Mouse (Mus musculus) liver, embryonic 16.5 days (tissue): Measurements from ENCODE around the gene Hist1h2ae. TPM values are rescaled to one million over a fixed set of nuclear protein-coding genes. Genes with fewer than 3 reads are reported as not detected.
"Not testable (repeated sequence)": the region's sequence is repeated elsewhere in the genome, so short reads cannot be mapped to it uniquely, and the experiment has no call there.

Experiments
- ATAC-seq: fragments of 200-750 bp; cut with Nextera tagmentation; 2 replicates; pipeline ENCODE4 v1.8.0; 2017; ENCODE audit warnings: low read depth, mild to moderate bottlenecking, moderate number of reproducible peaks, moderate library complexity
- H3K27ac ChIP-seq: fragments of 300-500 bp; sonication (generic); 2 replicates; pipeline ENCODE4 v1.5.1; 2014; ENCODE audit warnings: mild to moderate bottlenecking, low read length
- H3K27me3 ChIP-seq: fragments of 300-500 bp; sonication (generic); 2 replicates; pipeline ENCODE4 v1.6.1; 2014; ENCODE audit warnings: low read depth, low read length, mixed read lengths; ENCODE audit not compliant: control insufficient read depth, insufficient read depth
- H3K36me3 ChIP-seq: fragments of 300-500 bp; sonication (generic); 2 replicates; pipeline ENCODE4 v1.6.1; 2014; ENCODE audit warnings: mild to moderate bottlenecking; ENCODE audit not compliant: control insufficient read depth, insufficient read depth
- H3K4me1 ChIP-seq: fragments of 300-500 bp; sonication (generic); 2 replicates; pipeline ENCODE4 v1.6.1; 2014; ENCODE audit warnings: low read depth, low read length, mixed read lengths; ENCODE audit not compliant: control insufficient read depth
- H3K4me2 ChIP-seq: fragments of 300-500 bp; sonication (generic); 2 replicates; pipeline ENCODE4 v1.6.1; 2014; ENCODE audit warnings: low read depth, low read length, mixed read lengths
- H3K4me3 ChIP-seq: fragments of 300-500 bp; sonication (generic); 2 replicates; pipeline ENCODE4 v1.5.1; 2014; ENCODE audit warnings: low read depth, mild to moderate bottlenecking, low read length
- H3K9ac ChIP-seq: fragments of 300-500 bp; sonication (generic); 2 replicates; pipeline ENCODE4 v1.6.1; 2014; ENCODE audit warnings: low read depth, low read length
- H3K9me3 ChIP-seq: fragments of 300-500 bp; sonication (generic); replicated peaks from 2 replicates; pipeline ENCODE4 v1.6.1; 2016; ENCODE audit warnings: low read length; ENCODE audit not compliant: control insufficient read depth
- WGBS: fragments of 180-500 bp; shearing (Covaris S2); extraction: QIAGEN DNeasy Blood & Tissue Kit; methylation state at CpG from one replicate; pipeline ENCODE4 v1.1.7; 2014; ENCODE audit not compliant: insufficient replicate concordance; 5-methylcytosine and 5-hydroxymethylcytosine counted together
- polyA plus RNA-seq: library from polyadenylated mRNA; unstranded; fragments of >200 nt; fragmentation: Nextera tagmentation; extraction: Ambion mirVana; gene quantifications from 2 replicates; pipeline ENCODE4 v1.2.1, GENCODE M21; 2015

Gene Hist1h2ae
- polyA plus RNA-seq, 1 experiment from 2014 or later: 63.6 TPM

- Histone ChIP-seq H3K36me3 (no peaks in the 10 kb centered on the region), H3K27ac (peak overlapping the region; percentile 51), H3K4me3 (no peak overlapping the region), H3K4me2 (0 out of 2 replicates have a peak overlapping the region, but pooled peaks have one; percentile 14), H3K27me3 (no peaks in the 10 kb centered on the region), H3K9me3 (no peaks in the 10 kb centered on the region), H3K4me1 (peaks cover 38% of the 10 kb centered on the region), H3K9ac (peak overlapping the region; percentile 30; the same call in 1 of the 2 replicates)
- 5% methylated on average over 9 of the region's 9 CpGs for WGBS
- no peak for ATAC-seq
Measured at GRCm38 (mm10) chr13:23597957-23598356, 26.9 kb upstream of the Hist1h2ae start.

- Histone ChIP-seq H3K27ac (peak overlapping the region; percentile 93), H3K36me3 (no peaks in the 10 kb centered on the region), H3K27me3 (no peaks in the 10 kb centered on the region), H3K9me3 (no peaks in the 10 kb centered on the region), H3K4me2 (peak overlapping the region; percentile 46), H3K4me3 (peak overlapping the region; percentile 9; the same call in 1 of the 2 replicates), H3K4me1 (peaks cover 40% of the 10 kb centered on the region), H3K9ac (peak overlapping the region; percentile 54)
- WGBS: 27% methylated on average over 7 of the region's 7 CpGs
- ATAC-seq: peak; percentile 95
Measured at GRCm38 (mm10) chr13:23595622-23596372, 24.8 kb upstream of the Hist1h2ae start.

GRCm38 (mm10) chr13:23595185-23595584, 24.2 kb upstream of the Hist1h2ae start:
- Histone ChIP-seq H3K27me3 (no peaks in the 10 kb centered on the region), H3K36me3 (no peaks in the 10 kb centered on the region), H3K9ac (peak overlapping the region; percentile 54), H3K9me3 (no peaks in the 10 kb centered on the region), H3K4me1 (peaks cover 40% of the 10 kb centered on the region), H3K4me3 (0 out of 2 replicates have a peak overlapping the region, but pooled peaks have one; percentile 5), H3K4me2 (peak overlapping the region; percentile 46), H3K27ac (peak overlapping the region; percentile 93)
- ATAC-seq: peak; percentile 45
- 20% methylated on average over 2 of the region's 2 CpGs for WGBS

GRCm38 (mm10) chr13:23593051-23593770, 22.2 kb upstream of the Hist1h2ae start:
- H3K4me2 ChIP-seq: peak overlapping the region; percentile 28; the same call in 1 of the 2 replicates
- WGBS: 13% methylated on average over 5 of the region's 5 CpGs
- no peaks in the 10 kb centered on the region for H3K27me3 ChIP-seq
- peaks cover 40% of the 10 kb centered on the region for H3K4me1 ChIP-seq
- ATAC-seq: peak; percentile 39; the same call in 1 of the 2 replicates
- peak overlapping the region; percentile 77 for H3K27ac ChIP-seq
- H3K4me3 ChIP-seq: no peak overlapping the region
- H3K9me3 ChIP-seq: no peaks in the 10 kb centered on the region
- H3K9ac ChIP-seq: peak overlapping the region; percentile 44
- no peaks in the 10 kb centered on the region for H3K36me3 ChIP-seq

- H3K27ac ChIP-seq: no peak overlapping the region
- no peak overlapping the region for H3K9ac ChIP-seq
- H3K4me1 ChIP-seq: peaks cover 37% of the 10 kb centered on the region
- H3K36me3 ChIP-seq: no peaks in the 10 kb centered on the region
- ATAC-seq: no peak
- H3K4me3 ChIP-seq: no peak overlapping the region
- H3K4me2 ChIP-seq: no peak overlapping the region
- no peaks in the 10 kb centered on the region for H3K9me3 ChIP-seq
- H3K27me3 ChIP-seq: no peaks in the 10 kb centered on the region
- 73% methylated on average over 7 of the region's 7 CpGs for WGBS
Measured at GRCm38 (mm10) chr13:23592614-23593013, 21.6 kb upstream of the Hist1h2ae start.

- H3K36me3 ChIP-seq, H3K9me3 ChIP-seq, H3K9ac ChIP-seq, H3K27me3 ChIP-seq, H3K4me2 ChIP-seq, H3K27ac ChIP-seq, ATAC-seq, H3K4me3 ChIP-seq: not testable (repeated sequence)
- H3K4me1 ChIP-seq: peaks cover 34% of the 10 kb centered on the region
- WGBS: 59% methylated on average over 7 of the region's 7 CpGs
Measured at GRCm38 (mm10) chr13:23591886-23592285, 20.9 kb upstream of the Hist1h2ae start.

- no peak overlapping the region for H3K4me3 ChIP-seq
- no peaks in the 10 kb centered on the region for H3K36me3 ChIP-seq
- H3K4me1 ChIP-seq: peaks cover 29% of the 10 kb centered on the region
- no peak overlapping the region for H3K4me2 ChIP-seq
- no peaks in the 10 kb centered on the region for H3K27me3 ChIP-seq
- H3K9me3 ChIP-seq: no peaks in the 10 kb centered on the region
- no peak overlapping the region for H3K9ac ChIP-seq
- no peak for ATAC-seq
- H3K27ac ChIP-seq: no peak overlapping the region
- 90% methylated on average over 7 of the region's 7 CpGs for WGBS
Measured at GRCm38 (mm10) chr13:23591206-23591605, 20.2 kb upstream of the Hist1h2ae start.

- Histone ChIP-seq H3K9me3 (no peaks in the 10 kb centered on the region), H3K4me1 (peaks cover 23% of the 10 kb centered on the region), H3K4me3 (peak overlapping the region; percentile 46), H3K9ac (peak overlapping the region; percentile 59), H3K4me2 (peak overlapping the region; percentile 66), H3K27ac (peak overlapping the region; percentile 90), H3K36me3 (no peaks in the 10 kb centered on the region), H3K27me3 (no peaks in the 10 kb centered on the region)
- 13% methylated on average over 1 of the region's 1 CpGs for WGBS
- ATAC-seq: no peak
Measured at GRCm38 (mm10) chr13:23586940-23587225, 15.9 kb upstream of the Hist1h2ae start.
